Mouse (Mus musculus) spleen, postnatal 4 days (tissue): Measurements from ENCODE around the gene Teddm1b.
A peak's percentile ranks its signal among the peaks of the same experiment; 100 is the strongest.

ENCODE experiments used
- DNase-seq, 2 experiments: peaks; one replicate each; pipeline ENCODE4 v3.0.0; 2022; ENCODE audit warnings: low spot score in 2 of 2

Gene Teddm1b

DNA sequence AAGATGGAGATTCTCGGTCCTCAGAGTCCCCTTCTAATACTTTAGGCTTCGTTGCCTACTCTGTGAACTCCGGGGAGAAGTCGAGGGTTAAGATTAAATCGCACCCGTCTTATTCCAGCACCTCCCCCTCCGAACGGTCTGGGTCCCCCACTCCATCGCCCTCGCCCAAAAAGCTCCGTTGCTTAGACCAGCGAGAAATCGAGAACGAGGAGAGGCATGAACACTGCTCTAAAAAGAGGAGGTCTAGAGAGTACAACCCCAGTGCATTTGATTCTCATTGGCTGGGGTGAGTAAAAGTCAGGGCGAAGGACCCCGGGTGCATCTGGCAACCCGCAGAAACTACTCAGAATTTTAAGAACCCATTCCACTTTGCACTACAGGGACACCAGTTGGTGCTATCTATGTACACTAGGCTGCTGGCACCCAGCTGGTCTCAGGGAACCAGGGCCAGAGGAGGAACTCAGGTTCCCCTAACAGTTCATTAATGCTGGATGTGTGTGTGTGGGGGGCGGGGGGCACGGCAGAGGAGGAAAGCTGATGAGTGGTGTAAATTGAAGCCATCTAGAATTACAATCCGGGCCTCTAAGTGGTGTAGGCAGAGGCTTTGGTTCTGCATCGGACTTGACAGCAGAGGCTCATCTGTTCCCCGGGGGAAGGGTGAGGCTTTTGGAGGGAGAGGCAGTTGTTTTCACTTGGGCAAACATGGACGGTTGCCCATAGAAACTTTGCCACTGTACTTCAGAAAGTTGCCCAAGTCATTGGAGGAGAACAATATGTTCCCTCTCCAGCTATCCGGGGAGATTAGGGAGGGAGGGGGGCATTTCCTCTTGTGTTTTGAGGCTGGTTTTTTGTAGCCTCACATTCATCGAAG is 26.9 kb downstream of the Teddm1b start:
- peak; percentile 32 to 73 for DNase-seq

DNA sequence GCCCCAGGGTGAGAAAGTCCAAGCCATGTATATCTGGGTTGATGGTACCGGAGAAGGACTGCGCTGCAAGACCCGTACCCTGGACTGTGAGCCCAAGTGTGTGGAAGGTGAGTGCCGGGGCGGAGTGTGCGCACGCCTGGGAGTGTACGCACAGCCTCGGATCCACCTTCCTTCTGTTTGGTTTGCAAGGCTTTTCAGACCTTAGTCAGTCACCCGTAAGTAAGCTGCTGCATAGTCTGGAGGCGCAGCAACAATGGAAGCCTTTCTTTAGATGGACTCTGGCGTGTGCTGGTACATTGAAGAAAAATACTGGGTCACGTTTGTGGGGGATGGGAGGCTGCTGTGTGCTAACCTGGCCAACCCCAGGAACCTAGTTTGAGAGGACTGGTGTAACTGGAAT is 28.9 kb downstream of the Teddm1b start:
- no peak for DNase-seq

DNA sequence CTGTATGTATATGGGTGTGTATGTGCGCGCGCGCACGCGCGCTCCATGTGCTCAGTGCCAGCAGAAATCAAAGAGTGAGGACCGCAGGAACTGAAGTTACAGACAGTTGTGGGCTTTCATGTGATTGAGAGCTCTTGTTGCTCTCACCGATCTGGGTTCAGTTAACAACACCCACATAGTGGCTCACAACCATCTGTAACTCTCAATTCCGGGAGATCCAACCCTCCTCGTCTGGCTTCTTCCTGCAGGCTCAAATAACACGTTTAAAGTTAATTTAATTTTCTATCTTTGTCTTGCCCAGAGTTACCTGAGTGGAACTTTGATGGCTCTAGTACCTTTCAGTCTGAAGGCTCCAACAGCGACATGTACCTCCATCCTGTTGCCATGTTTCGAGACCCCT is 30.1 kb downstream of the Teddm1b start:
- no peak for DNase-seq

DNA sequence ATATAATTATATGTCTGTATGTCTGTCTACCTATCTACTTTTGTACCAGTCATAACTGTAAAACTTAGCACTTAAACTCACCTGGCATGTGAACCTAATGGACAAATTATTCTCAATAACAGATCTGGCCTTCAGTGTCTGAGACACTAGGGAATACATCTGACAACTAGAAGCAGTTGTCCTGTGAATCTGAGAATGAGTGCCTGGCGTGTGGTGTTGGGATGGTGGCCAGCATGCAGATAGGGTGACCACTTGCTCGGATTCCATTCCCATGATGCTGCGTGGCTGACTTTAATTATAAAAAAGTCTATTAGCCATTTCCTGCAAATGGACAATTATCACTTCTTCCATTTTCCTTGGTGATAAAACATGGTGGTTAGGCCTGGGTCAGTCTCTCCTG is 31.7 kb downstream of the Teddm1b start:
- DNase-seq, result no peak

DNA sequence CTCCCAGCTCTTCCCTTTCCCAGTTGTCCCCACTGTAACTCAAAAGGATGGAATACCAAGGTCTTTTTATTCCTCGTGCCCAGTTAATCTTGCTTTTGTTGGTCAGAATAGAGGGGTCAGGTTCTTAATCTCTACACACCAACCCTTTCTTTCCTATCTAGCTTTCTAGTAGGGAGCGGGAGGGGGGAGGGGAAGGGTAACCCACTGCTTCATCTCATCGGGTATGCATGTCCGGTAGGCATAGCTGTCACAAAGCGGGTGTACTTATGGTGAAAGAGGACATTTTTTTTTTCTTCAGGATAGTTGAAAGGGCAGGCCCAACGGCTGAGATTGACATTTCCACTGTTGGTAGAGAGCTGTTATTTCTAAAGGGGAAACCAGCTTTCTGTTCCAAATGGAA is 34.1 kb downstream of the Teddm1b start:
- DNase-seq, result no peak

DNA sequence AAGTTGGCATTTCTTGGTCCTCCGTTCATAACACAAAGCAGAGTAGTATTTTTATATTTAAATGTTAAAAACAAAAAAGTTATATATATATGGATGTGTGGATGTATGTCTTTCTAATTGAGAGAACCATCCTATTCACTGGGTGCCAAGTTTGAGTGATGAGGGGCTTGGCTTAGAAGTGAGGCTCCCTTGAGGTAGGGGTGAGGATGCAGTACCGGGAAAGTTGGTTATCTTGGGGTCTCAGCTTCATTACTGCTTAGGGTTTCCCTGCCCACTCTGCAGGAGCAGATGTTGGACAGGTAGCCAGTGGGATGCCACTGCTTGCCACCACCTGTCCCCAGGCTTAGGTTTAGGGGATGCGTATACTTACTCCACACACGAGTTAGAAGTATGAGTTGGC is 34.6 kb downstream of the Teddm1b start:
- no peak for DNase-seq

DNA sequence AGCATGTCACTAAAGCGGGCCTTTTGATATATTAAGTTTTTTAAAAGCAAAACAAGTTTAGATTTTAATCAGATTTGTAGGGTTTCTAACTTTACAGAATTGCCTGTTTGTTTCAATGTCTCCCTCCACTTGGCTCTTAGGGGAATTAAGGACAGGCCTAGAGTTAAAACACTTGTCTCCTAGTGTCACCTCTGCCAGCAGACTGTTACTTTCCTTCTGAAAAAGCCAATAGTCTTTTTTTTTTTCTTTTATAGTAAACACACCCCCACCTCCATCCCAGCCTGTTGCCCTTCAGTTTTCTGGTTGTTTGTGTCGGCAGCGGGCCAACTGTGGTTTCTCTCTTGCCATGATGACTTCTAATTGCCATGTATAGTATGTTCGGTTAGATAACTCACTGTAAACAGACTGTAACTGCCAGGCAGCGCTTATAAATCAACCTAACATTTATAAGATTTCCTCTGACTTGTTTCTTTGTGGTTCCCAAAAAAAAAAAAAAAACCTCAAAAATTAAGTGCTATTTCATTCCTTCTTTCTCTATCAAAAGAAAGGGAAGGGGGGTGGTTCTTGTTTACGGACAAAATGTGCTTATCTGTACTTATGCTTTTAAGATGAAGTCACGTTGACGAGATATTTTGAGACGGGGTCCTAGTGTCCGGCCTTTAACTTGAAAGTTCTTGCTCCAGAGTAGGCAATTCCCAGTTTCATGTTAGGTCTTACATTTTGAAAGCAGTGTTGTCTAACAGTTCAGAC is 35.2 kb downstream of the Teddm1b start:
- DNase-seq, result peak in 1 of 2 experiments; percentile 44

DNA sequence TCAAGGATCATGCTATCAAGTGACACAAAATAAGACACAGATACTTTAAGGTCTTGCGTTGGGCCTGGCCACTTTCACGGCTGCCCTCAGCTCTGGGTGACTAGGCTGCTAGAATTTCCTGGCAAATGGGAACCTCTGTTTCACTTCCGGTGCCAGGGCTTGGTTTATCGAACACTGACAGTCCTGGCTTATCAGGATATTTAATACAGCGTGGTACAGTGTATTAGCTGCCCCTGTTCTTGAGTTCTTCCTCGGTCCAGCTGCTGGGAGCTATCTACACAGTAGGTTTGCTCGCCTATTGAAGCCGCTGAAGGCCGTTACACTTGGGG is 35.8 kb downstream of the Teddm1b start:
- DNase-seq, result no peak

DNA sequence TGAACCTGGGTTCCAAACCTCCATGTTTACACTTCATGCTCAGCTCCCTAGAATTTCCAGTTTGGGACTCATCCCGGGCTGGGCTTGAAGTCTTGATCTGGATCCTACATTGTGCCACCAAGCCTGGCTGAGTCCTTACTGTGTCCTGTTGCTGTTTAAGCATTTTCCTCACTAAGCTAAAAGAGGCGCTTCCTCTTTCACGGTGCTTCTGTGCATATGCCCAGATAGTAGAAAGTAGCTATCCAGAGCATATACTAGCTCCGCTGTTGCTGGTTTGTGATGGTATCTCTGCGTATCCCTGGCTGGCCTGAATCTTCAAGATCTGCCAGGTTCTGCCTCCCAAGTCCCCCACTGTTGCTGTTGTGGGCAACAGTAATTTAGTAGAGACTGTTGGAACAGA is 36.3 kb downstream of the Teddm1b start:
- no peak for DNase-seq

DNA sequence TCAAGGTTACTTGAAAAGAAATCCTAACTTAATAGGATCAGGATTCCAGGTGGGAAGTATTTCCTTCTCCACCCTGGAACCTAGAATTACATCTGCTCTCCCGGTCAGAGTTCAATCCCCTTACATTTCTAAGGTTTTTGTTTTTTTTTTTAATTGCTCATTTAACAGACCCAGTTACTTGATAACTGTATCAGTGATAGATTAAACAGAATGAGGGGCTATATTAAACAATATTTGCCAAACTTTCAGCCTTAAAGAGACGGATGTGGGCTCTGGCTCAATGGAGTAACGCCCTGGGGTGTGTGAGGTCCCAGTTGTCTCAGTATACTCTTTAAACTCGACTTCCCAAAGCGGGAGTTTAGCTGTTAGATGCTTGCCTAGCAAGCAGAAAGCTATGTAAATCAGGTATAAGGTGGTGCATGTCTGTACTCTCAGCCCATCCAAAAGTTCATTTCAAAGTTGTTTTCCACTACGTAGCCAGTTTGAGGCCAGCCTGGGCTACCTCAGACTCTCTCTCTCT is 37.2 kb downstream of the Teddm1b start:
- no peak for DNase-seq

DNA sequence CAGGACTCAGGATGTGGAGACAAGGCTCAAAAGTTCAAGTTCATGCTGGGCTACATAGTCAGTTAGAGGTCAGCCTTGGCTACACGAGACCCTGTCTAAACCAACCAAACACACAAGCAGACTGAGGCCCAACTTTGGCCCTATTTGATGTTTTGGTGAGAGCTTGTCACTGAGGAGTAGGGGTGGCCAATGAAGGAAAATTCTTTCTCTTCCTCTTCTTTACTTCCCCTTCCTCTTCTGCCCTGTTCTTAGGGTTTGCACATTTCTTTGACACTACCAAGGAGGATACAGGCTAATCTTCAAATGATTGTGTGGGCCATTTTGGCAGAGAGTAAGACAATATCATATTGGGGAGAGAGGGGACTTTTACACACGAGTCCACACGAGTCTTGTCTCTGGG is 39.7 kb downstream of the Teddm1b start:
- no peak for DNase-seq

DNA sequence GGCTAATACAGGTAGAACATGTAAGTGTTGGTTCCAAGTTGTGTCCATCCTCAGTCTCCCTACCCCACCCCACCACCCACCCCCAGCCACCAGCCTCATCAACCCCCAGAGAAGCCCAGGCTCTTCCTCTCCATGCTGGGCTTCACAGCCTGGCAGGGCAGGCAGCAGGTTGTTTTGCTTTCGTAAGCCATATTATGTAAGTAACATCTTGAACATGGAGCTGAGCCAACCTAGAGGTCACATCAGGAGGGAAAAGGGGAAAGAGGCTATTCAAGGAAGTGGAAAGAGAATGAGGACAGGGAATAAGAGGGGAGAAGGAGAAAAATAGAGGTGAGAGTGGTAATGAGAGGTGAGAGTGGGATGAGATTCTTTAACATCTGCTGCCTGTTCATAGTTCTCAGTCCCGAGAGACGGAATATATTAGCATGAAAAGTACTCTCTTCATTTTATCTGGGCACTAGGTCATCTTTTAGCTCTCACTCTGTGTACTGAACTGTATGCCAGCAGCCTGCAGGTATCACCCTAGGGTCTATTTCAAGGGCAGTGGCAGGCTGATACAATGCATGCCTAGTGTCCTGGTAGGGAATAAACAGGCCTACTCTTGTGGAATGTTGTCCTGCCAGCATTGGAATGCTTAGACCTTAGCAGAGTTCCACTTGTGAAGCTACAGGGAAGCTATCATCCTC is 44.5 kb downstream of the Teddm1b start:
- DNase-seq, result no peak

DNA sequence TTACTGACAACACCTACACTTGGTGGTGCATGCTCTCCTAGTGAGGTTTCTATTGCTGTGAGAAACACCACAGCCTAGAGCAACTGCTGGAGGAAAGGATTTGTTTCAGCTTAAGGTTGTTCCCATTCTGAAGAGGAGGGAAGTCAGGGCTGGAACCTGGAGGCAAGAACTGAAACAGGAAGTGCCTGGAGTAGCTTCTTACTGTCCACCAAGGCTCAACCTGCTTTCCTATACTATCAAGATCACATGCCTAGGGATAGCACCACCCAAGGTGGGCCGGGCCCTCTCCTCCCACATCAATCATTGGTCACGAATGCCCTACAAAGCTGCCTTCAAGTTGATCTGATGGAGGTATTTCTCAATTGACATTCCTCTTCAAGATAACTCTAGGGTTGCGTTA is 47.5 kb downstream of the Teddm1b start:
- no peak for DNase-seq

DNA sequence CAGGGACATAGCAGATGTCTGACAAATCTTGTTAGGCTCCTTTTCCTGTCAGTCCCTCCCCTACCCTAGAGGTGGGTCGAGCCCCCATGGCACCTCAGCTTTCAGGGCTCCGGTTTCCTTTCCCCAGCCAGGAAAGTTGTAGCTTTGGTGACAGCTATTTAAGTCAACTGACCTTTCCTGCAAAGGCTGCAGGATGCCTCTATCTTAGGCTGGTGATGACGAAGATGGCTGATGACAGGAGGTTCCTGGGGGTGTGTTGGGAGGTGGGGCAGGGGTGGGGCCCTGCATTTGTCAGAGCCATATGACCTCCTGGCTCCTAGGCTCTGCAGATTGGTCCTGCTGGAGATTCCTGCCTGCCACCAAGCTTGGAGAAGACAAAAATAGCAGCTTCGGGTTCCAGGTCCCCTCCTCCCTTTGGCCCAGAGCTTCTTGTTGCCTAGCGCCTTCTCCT is 48.5 kb downstream of the Teddm1b start:
- DNase-seq, result no peak

DNA sequence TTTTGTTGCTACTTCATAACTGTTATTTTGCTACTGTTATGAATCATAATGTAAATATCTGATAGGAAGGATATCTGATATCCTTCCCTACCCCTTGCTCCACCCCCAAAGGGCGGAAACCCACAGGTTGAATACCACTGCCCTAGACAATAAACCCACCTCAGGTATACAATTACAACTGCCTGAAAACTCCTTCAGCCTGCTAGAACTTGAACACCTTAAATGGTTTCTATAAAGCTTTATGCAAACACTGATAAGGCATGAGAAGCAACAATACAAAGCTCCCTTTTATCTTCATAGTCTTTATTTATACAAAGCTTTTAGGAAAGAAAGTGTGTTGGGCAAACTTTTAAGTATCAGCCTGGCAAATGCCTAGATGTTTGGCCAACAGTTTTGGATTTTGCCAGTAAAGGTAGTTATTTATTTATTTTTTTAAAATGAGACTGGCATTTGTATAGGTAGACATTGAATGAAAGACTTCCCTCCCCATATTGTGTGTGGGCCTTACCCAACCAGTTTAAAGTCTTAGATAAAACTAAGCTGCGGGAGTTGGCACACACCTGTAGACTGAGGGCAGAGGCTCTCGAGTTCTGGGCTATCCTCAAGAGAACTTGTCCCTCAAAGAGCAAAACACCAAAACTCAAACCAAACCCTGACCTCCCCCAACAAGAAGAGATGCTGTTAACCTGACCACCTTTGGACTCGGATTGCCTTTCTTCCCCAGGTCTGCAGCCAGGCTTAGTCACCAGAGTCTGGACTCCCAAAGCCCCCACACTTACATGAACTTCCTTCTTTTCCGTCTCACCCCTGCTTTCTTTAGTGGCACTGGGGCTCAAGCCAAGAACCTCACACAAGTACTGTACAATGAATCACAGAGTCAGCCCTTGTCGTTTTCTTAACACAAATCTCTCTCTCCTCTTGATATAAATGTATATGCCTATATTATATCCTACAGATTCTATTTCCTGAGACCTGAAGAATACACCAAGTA is 50.5 kb downstream of the Teddm1b start:
- no peak for DNase-seq
